Mouse (Mus musculus) natural killer cell, adult 2 months (primary cell): ENCODE measurements at regions not wholly inside any gene's neighbourhood (a gene's known extent, or its start where the extent isn't known, plus 50 kb on each side); places are given as distances from the start of the nearest gene placed in this dataset.

Experiments
- DNase-seq, 2 experiments: peaks; one replicate each; pipeline ENCODE4 v3.0.0; 2022; ENCODE audit warnings: low spot score in 2 of 2

- no peak for DNase-seq
These were observed 89.4 kb upstream of the Rnd3 start for GRCm38 (mm10) chr2:51238131-51238931.

- no peak for DNase-seq
These were observed 88.5 kb upstream of the Rnd3 start for GRCm38 (mm10) chr2:51237451-51237850.

GRCm38 (mm10) chr2:51236852-51237251, 87.9 kb upstream of the Rnd3 start:
- no peak for DNase-seq

- no peak for DNase-seq
These were observed 85.5 kb upstream of the Rnd3 start for GRCm38 (mm10) chr2:51234427-51234826.

GRCm38 (mm10) chr2:51222851-51223250, 73.9 kb upstream of the Rnd3 start:
- DNase-seq = no peak

- no peak for DNase-seq
These were observed 70.8 kb upstream of the Rnd3 start for GRCm38 (mm10) chr2:51219714-51220113.

- no peak for DNase-seq
These were observed 58.5 kb upstream of the Rnd3 start for GRCm38 (mm10) chr2:51207150-51208022.

GRCm38 (mm10) chr2:51206332-51206731, 57.4 kb upstream of the Rnd3 start:
- no peak for DNase-seq
